Mouse (Mus musculus) hindbrain, embryonic 13.5 days (tissue): Measurements from ENCODE around the gene Pde4d. TPM values are rescaled to one million over a fixed set of nuclear protein-coding genes. Genes with fewer than 3 reads are reported as not detected.

ENCODE experiments used
- ATAC-seq: fragments of 200-750 bp; cut with Nextera tagmentation; 2 replicates; pipeline ENCODE4 v1.8.0; 2017; ENCODE audit warnings: moderate TSS enrichment; ENCODE audit not compliant: low FRiP score
- H3K27ac ChIP-seq: fragments of 300-500 bp; sonication (generic); 2 replicates; pipeline ENCODE4 v1.5.1; 2015; ENCODE audit warnings: inconsistent platforms, mild to moderate bottlenecking, moderate library complexity
- H3K27me3 ChIP-seq: fragments of 300-500 bp; sonication (generic); 2 replicates; pipeline ENCODE4 v1.6.1; 2015; ENCODE audit warnings: mild to moderate bottlenecking, inconsistent platforms
- H3K36me3 ChIP-seq: fragments of 300-500 bp; sonication (generic); 2 replicates; pipeline ENCODE4 v1.6.1; 2015; ENCODE audit warnings: mild to moderate bottlenecking, inconsistent platforms
- H3K4me1 ChIP-seq: fragments of 300-500 bp; sonication (generic); replicated peaks from 2 replicates; pipeline ENCODE4 v1.6.1; 2015; ENCODE audit warnings: inconsistent platforms
- H3K4me2 ChIP-seq: fragments of 300-500 bp; sonication (generic); 2 replicates; pipeline ENCODE4 v1.6.1; 2015; ENCODE audit warnings: inconsistent platforms, mild to moderate bottlenecking, moderate library complexity
- H3K4me3 ChIP-seq: fragments of 300-500 bp; sonication (generic); 2 replicates; pipeline ENCODE4 v1.5.1; 2015; ENCODE audit warnings: mild to moderate bottlenecking, inconsistent platforms
- H3K9ac ChIP-seq: fragments of 300-500 bp; sonication (generic); 2 replicates; pipeline ENCODE4 v1.6.1; 2015; ENCODE audit warnings: mild to moderate bottlenecking, inconsistent platforms
- H3K9me3 ChIP-seq: fragments of 300-500 bp; sonication (generic); 2 replicates; pipeline ENCODE4 v1.6.1; 2016; ENCODE audit warnings: inconsistent platforms
- WGBS: fragments of 180-500 bp; shearing (Covaris S2); methylation state at CpG from one replicate; pipeline ENCODE4 v1.1.7; 2015; 5-methylcytosine and 5-hydroxymethylcytosine counted together
- polyA plus RNA-seq: library from polyadenylated mRNA; unstranded; fragments of >200 nt; fragmentation: Nextera tagmentation; extraction: Ambion mirVana; gene quantifications from 2 replicates; pipeline ENCODE4 v1.2.1, GENCODE M21; 2015

Gene Pde4d
- polyA plus RNA-seq, 1 experiment from 2014 or later = 18.6 TPM

- Histone ChIP-seq H3K36me3 (no peaks in the 10 kb centered on the region), H3K27me3 (no peaks in the 10 kb centered on the region), H3K9ac (no peak overlapping the region), H3K27ac (no peak overlapping the region), H3K4me3 (no peak overlapping the region), H3K9me3 (no peaks in the 10 kb centered on the region), H3K4me1 (no peaks in the 10 kb centered on the region), H3K4me2 (no peak overlapping the region)
- no peak for ATAC-seq
- WGBS = 90% methylated on average over 3 of the region's 3 CpGs
Measured at GRCm38 (mm10) chr13:109834935-109835334, 1385.2 kb downstream of the Pde4d start.

GRCm38 (mm10) chr13:109837453-109837852 is 1387.7 kb downstream of the Pde4d start:
- no peaks in the 10 kb centered on the region for H3K4me1 ChIP-seq
- no peaks in the 10 kb centered on the region for H3K9me3 ChIP-seq
- H3K9ac ChIP-seq = no peak overlapping the region
- no peaks in the 10 kb centered on the region for H3K27me3 ChIP-seq
- ATAC-seq = no peak
- H3K36me3 ChIP-seq = no peaks in the 10 kb centered on the region
- no peak overlapping the region for H3K4me3 ChIP-seq
- no peak overlapping the region for H3K27ac ChIP-seq
- 88% methylated on average over 11 of the region's 11 CpGs for WGBS
- H3K4me2 ChIP-seq = no peak overlapping the region

- Histone ChIP-seq H3K4me1 (no peaks in the 10 kb centered on the region), H3K9ac (no peak overlapping the region), H3K36me3 (no peaks in the 10 kb centered on the region), H3K4me2 (no peak overlapping the region), H3K9me3 (no peaks in the 10 kb centered on the region), H3K27ac (no peak overlapping the region), H3K27me3 (no peaks in the 10 kb centered on the region), H3K4me3 (no peak overlapping the region)
- WGBS = 95% methylated on average over 7 of the region's 7 CpGs
- ATAC-seq = no peak
Measured at GRCm38 (mm10) chr13:109837921-109838320, 1388.2 kb downstream of the Pde4d start.

- no peak for ATAC-seq
- 13% methylated on average over 2 of the region's 2 CpGs for WGBS
- Histone ChIP-seq H3K9ac (no peak overlapping the region), H3K4me2 (no peak overlapping the region), H3K4me3 (no peak overlapping the region), H3K36me3 (no peaks in the 10 kb centered on the region), H3K4me1 (no peaks in the 10 kb centered on the region), H3K9me3 (no peaks in the 10 kb centered on the region), H3K27me3 (no peaks in the 10 kb centered on the region), H3K27ac (no peak overlapping the region)
Measured at GRCm38 (mm10) chr13:109840251-109840650, 1390.5 kb downstream of the Pde4d start.

GRCm38 (mm10) chr13:109841140-109841822 is 1391.5 kb downstream of the Pde4d start:
- no peak overlapping the region for H3K4me3 ChIP-seq
- no peaks in the 10 kb centered on the region for H3K27me3 ChIP-seq
- H3K9me3 ChIP-seq = no peaks in the 10 kb centered on the region
- no peak for ATAC-seq
- H3K36me3 ChIP-seq = no peaks in the 10 kb centered on the region
- H3K9ac ChIP-seq = no peak overlapping the region
- H3K4me2 ChIP-seq = no peak overlapping the region
- 85% methylated on average over 2 of the region's 2 CpGs for WGBS
- H3K4me1 ChIP-seq = no peaks in the 10 kb centered on the region
- no peak overlapping the region for H3K27ac ChIP-seq

- ATAC-seq = no peak
- Histone ChIP-seq H3K4me2 (no peak overlapping the region), H3K9me3 (no peaks in the 10 kb centered on the region), H3K9ac (no peak overlapping the region), H3K36me3 (no peaks in the 10 kb centered on the region), H3K4me3 (no peak overlapping the region), H3K27me3 (no peaks in the 10 kb centered on the region), H3K27ac (no peak overlapping the region), H3K4me1 (no peaks in the 10 kb centered on the region)
- WGBS = 95% methylated on average over 2 of the region's 2 CpGs
Measured at GRCm38 (mm10) chr13:109842982-109843381, 1393.2 kb downstream of the Pde4d start.

GRCm38 (mm10) chr13:109844828-109845227 is 1395.1 kb downstream of the Pde4d start:
- no peak overlapping the region for H3K4me3 ChIP-seq
- WGBS = 90% methylated on average over 6 of the region's 6 CpGs
- H3K4me1 ChIP-seq = no peaks in the 10 kb centered on the region
- no peak overlapping the region for H3K4me2 ChIP-seq
- H3K27me3 ChIP-seq = no peaks in the 10 kb centered on the region
- H3K9ac ChIP-seq = no peak overlapping the region
- no peaks in the 10 kb centered on the region for H3K9me3 ChIP-seq
- no peak for ATAC-seq
- H3K27ac ChIP-seq = no peak overlapping the region
- no peaks in the 10 kb centered on the region for H3K36me3 ChIP-seq

GRCm38 (mm10) chr13:109863826-109864225 is 1414.1 kb downstream of the Pde4d start:
- no peak overlapping the region for H3K4me3 ChIP-seq
- H3K9me3 ChIP-seq = no peaks in the 10 kb centered on the region
- WGBS = 85% methylated on average over 1 of the region's 1 CpGs
- no peaks in the 10 kb centered on the region for H3K36me3 ChIP-seq
- H3K9ac ChIP-seq = no peak overlapping the region
- no peak overlapping the region for H3K27ac ChIP-seq
- ATAC-seq = no peak
- H3K27me3 ChIP-seq = no peaks in the 10 kb centered on the region
- H3K4me1 ChIP-seq = no peaks in the 10 kb centered on the region
- H3K4me2 ChIP-seq = no peak overlapping the region

GRCm38 (mm10) chr13:109864311-109864710 is 1414.6 kb downstream of the Pde4d start:
- ATAC-seq = no peak
- no peaks in the 10 kb centered on the region for H3K9me3 ChIP-seq
- H3K36me3 ChIP-seq = no peaks in the 10 kb centered on the region
- H3K4me3 ChIP-seq = no peak overlapping the region
- no peaks in the 10 kb centered on the region for H3K27me3 ChIP-seq
- H3K9ac ChIP-seq = no peak overlapping the region
- no peak overlapping the region for H3K27ac ChIP-seq
- WGBS = 92% methylated on average over 6 of the region's 6 CpGs
- H3K4me1 ChIP-seq = no peaks in the 10 kb centered on the region
- H3K4me2 ChIP-seq = no peak overlapping the region

GRCm38 (mm10) chr13:109880392-109880791 is 1430.6 kb downstream of the Pde4d start:
- WGBS = 70% methylated on average over 8 of the region's 8 CpGs
- H3K27me3 ChIP-seq = no peaks in the 10 kb centered on the region

GRCm38 (mm10) chr13:109881161-109881857 is 1431.6 kb downstream of the Pde4d start:
- peaks cover 11% of the 10 kb centered on the region; the same call in 1 of the 2 replicates for H3K4me1 ChIP-seq
- ATAC-seq = no peak
- H3K27ac ChIP-seq = no peak overlapping the region
- H3K4me3 ChIP-seq = no peak overlapping the region
- H3K9ac ChIP-seq = no peak overlapping the region
- H3K36me3 ChIP-seq = no peaks in the 10 kb centered on the region
- no peak overlapping the region for H3K4me2 ChIP-seq
- WGBS = 84% methylated on average over 11 of the region's 11 CpGs
- no peaks in the 10 kb centered on the region for H3K27me3 ChIP-seq
- H3K9me3 ChIP-seq = no peaks in the 10 kb centered on the region

More at GRCm38 (mm10) chr13:109880392-109880791, 1430.6 kb downstream of the Pde4d start:
- H3K9me3 ChIP-seq = no peaks in the 10 kb centered on the region
- no peak overlapping the region for H3K27ac ChIP-seq
- peaks cover 11% of the 10 kb centered on the region; the same call in 1 of the 2 replicates for H3K4me1 ChIP-seq
- no peak overlapping the region for H3K9ac ChIP-seq
- H3K36me3 ChIP-seq = no peaks in the 10 kb centered on the region
- no peak overlapping the region for H3K4me2 ChIP-seq
- no peak for ATAC-seq
- H3K4me3 ChIP-seq = no peak overlapping the region

GRCm38 (mm10) chr13:109883636-109884035 is 1433.9 kb downstream of the Pde4d start:
- no peak overlapping the region for H3K27ac ChIP-seq
- no peaks in the 10 kb centered on the region for H3K9me3 ChIP-seq
- peaks cover 8% of the 10 kb centered on the region; the same call in 1 of the 2 replicates for H3K4me1 ChIP-seq
- H3K4me3 ChIP-seq = no peak overlapping the region
- no peaks in the 10 kb centered on the region for H3K27me3 ChIP-seq
- 80% methylated on average over 5 of the region's 5 CpGs for WGBS
- H3K9ac ChIP-seq = no peak overlapping the region
- H3K36me3 ChIP-seq = no peaks in the 10 kb centered on the region
- no peak for ATAC-seq
- H3K4me2 ChIP-seq = no peak overlapping the region

GRCm38 (mm10) chr13:109884812-109885211 is 1435.1 kb downstream of the Pde4d start:
- Histone ChIP-seq H3K4me2 (no peak overlapping the region), H3K36me3 (no peaks in the 10 kb centered on the region), H3K9me3 (no peaks in the 10 kb centered on the region), H3K27ac (no peak overlapping the region), H3K27me3 (no peaks in the 10 kb centered on the region), H3K4me1 (peaks cover 8% of the 10 kb centered on the region; the same call in 1 of the 2 replicates), H3K4me3 (no peak overlapping the region), H3K9ac (no peak overlapping the region)
- 95% methylated on average over 7 of the region's 7 CpGs for WGBS
- ATAC-seq = no peak
